Mouse (Mus musculus) CH12.LX (cell line): ENCODE data around the gene Rbm47.

Source experiments
- BHLHE40 ChIP-seq: IDR thresholded peaks from 2 replicates; pipeline ENCODE4 v1.6.1; 2011; ENCODE audit warnings: mild to moderate bottlenecking, low read depth, low read length, improper control_type of control experiment
- CTCF ChIP-seq, 2 experiments: IDR thresholded peaks in 1 of 2; conservative IDR thresholded peaks in 1 of 2; 2 replicates each; pipeline ENCODE4 v1.5.1; 2011 to 2012; ENCODE audit warnings: low read depth in 2 of 2, low read length in 2 of 2, improper control_type of control experiment in 1 of 2, inconsistent platforms in 1 of 2, mild to moderate bottlenecking in 1 of 2, moderate library complexity in 1 of 2
- E2F4 ChIP-seq: IDR thresholded peaks from 2 replicates; pipeline ENCODE4 v1.6.1; 2011; ENCODE audit warnings: low read depth, low read length, improper control_type of control experiment; ENCODE audit not compliant: insufficient replicate concordance
- EP300 ChIP-seq: IDR thresholded peaks from 2 replicates; pipeline ENCODE4 v1.6.1; 2011; ENCODE audit warnings: low read length, improper control_type of control experiment
- JUND ChIP-seq: conservative IDR thresholded peaks from 2 replicates; pipeline ENCODE4 v1.6.1; 2011; ENCODE audit warnings: low read depth, low read length, improper control_type of control experiment
- MAZ ChIP-seq: IDR thresholded peaks from 2 replicates; pipeline ENCODE4 v1.6.1; 2012; ENCODE audit warnings: low read depth, mild to moderate bottlenecking, inconsistent platforms, low read length, improper control_type of control experiment, moderate library complexity
- POLR2A ChIP-seq: IDR thresholded peaks from 2 replicates; pipeline ENCODE4 v1.6.1; 2011; ENCODE audit warnings: low read depth, mild to moderate bottlenecking, improper control_type of control experiment, low read length
- RAD21 ChIP-seq: IDR thresholded peaks from 2 replicates; pipeline ENCODE4 v1.6.1; 2011; ENCODE audit warnings: low read depth, mild to moderate bottlenecking, low read length, improper control_type of control experiment, moderate library complexity
- SMC3 ChIP-seq: IDR thresholded peaks from 2 replicates; pipeline ENCODE4 v1.6.1; 2011; ENCODE audit warnings: low read depth, low read length, improper control_type of control experiment
- UBTF ChIP-seq: IDR thresholded peaks from 2 replicates; pipeline ENCODE4 v1.6.1; 2012; ENCODE audit warnings: low read depth, mild to moderate bottlenecking, inconsistent platforms, low read length, improper control_type of control experiment, moderate library complexity
- USF1 ChIP-seq: IDR thresholded peaks from 2 replicates; pipeline ENCODE4 v1.6.1; 2014; ENCODE audit warnings: low read depth, mild to moderate bottlenecking, inconsistent platforms, low read length, improper control_type of control experiment
- USF2 ChIP-seq: conservative IDR thresholded peaks from 2 replicates; pipeline ENCODE4 v1.6.1; 2011; ENCODE audit warnings: low read depth, low read length, improper control_type of control experiment

DNA sequence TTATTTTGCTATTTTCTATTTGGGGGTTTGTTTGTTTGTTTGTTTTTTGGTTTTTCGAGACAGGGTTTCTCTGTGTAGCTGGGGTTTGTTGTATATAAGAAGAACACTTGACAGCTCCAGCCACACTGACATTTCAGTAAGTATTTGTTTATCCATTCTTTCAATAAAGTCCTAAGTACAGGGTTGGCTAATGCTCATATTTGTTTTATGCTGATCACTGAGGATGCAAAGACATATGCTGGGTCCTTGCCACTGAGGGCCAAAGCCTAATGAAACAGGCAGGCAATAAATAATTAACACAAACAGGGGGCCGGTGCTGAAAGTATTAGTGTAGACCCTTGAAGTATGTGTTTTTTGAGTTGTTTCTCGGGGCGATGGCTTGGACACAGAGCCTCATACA lies 32.0 kb upstream of the Rbm47 start:
- TF ChIP-seq MAZ (no peak), CTCF (conservative IDR thresholded peaks at IDR 0.05 in 1 of 2, IDR thresholded peaks at IDR 0.05 in 1 of 2; ENCODE audit: low read depth in 2 of 2, low read length in 2 of 2) (no peak), USF1 (no peak), UBTF (no peak), EP300 (no peak), RAD21 (no peak), POLR2A (no peak), JUND (no peak), BHLHE40 (no peak), USF2 (no peak), SMC3 (no peak), E2F4 (no peak)
